Mouse (Mus musculus): Measurements from ENCODE around the gene Pdcd2l. TPM values are rescaled to one million over a fixed set of nuclear protein-coding genes. Genes with fewer than 3 reads are reported as not detected.

Gene Pdcd2l
- polyA plus RNA-seq (2014; fragmentation: Nextera tagmentation; extraction: Ambion mirVana): 76.2 and 81.0 TPM in 2 replicates

DNA sequence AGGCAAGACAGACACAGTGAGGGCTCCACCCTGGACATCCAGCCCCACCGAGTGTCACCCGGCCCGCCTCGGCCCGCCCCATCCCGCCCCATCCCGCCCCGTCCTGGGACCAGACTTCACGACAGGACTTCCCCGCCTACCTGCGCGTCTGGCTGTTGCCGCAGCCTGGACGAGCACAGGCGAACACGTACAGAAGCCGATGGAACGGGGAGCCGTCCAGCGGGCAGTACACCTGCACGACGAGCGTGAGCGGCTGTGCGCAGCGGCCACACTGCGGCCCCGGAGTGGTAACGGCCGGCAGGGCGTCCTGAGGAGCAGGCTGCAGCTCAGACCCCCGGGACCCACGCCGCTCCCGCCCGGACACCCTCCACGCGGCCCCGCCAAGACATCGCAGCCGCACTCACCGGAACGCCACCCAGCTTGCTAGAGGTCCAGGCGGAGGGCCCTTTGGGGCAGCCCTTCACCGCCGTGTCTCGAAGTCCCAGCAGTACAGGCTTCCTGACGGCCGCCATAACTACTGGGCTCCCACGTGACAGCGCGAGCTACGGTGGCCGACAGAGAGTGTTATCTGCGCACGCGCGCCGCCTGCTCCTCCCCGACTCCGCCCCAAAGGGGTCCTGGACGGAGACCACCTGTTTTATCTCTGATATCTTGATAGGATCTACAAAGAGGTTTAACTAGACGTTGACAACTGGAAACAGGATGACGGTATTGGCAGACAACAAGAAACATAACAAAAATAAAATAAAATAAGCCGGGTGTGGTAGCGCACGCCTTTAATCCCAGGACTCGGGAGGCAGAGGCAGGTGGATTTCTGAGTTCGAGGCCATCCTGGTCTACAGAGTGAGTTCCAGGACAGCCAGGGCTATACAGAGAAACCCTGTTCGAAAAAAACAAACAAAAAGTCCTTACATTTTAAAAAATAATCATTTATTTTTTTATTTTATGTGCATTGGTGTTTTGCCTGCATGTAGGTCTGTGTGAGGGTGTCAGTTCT, at the start of gene Pdcd2l:
Gene Pdcd2l, minus strand, starts transcription at position 530 of the 997 bp plus-strand sequence.
- Histone ChIP-seq H3K27ac (ENCODE audit: low read depth, low read length) (peak within 1 kb of the TSS; percentile 55; the same call in 1 of the 2 replicates), H3K4me3 (ENCODE audit: low read depth, low read length) (peak within 1 kb of the TSS; percentile 93), H3K27me3 (ENCODE audit: control insufficient read depth, insufficient read depth, low read length) (no peaks in the 10 kb centered on the region), H3K9me3 (ENCODE audit: control insufficient read depth, low read length) (no peaks in the 10 kb centered on the region), H3K36me3 (ENCODE audit: control insufficient read depth, insufficient read depth, low read length) (peaks cover 20% of the 10 kb centered on the region), H3K9ac (replicated peaks; ENCODE audit: low read depth, low read length) (peak within 1 kb of the TSS; percentile 88), H3K4me1 (ENCODE audit: control insufficient read depth, insufficient read depth, low read length) (peaks cover 6% of the 10 kb centered on the region; the same call in 1 of the 2 replicates), H3K4me2 (ENCODE audit: low read depth, low read length) (peak within 1 kb of the TSS; percentile 78)
- ATAC-seq (ENCODE audit: low read depth): peak; percentile 95
- WGBS: 4% methylated on average over 69 of the region's 70 CpGs

DNA sequence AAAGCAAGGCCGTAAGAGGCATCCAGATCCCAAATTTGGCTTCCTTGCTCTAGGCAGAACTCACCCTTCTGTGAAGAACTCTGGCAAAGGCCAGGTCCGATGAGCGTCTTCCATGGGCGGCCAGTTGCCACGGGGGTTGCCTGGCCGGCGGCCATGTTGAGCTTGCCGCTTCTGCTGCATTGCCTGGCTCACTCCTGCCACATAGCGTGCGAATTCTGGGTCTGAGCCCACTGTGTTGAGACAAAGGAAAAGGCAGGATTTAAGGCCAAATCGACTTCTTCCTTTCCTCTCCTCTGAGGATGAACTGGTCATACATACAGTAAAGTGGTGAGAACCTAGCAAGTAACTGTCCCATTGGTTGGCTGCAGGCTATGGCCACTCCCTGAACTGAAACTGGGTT, 45.7 kb upstream of the Pdcd2l start:
- no peaks in the 10 kb centered on the region for H3K27me3 ChIP-seq (ENCODE audit: control insufficient read depth, insufficient read depth, low read length)
- no peaks in the 10 kb centered on the region for H3K4me1 ChIP-seq (ENCODE audit: control insufficient read depth, insufficient read depth, low read length)
- H3K4me2 ChIP-seq (ENCODE audit: low read depth, low read length): no peak overlapping the region
- 94% methylated on average over 11 of the region's 11 CpGs for WGBS
- no peak overlapping the region for H3K4me3 ChIP-seq (ENCODE audit: low read depth, low read length)
- H3K36me3 ChIP-seq (ENCODE audit: control insufficient read depth, insufficient read depth, low read length): peaks cover 39% of the 10 kb centered on the region
- H3K27ac ChIP-seq (ENCODE audit: low read depth, low read length): no peak overlapping the region
- no peak overlapping the region for H3K9ac ChIP-seq (replicated peaks; ENCODE audit: low read depth, low read length)
- ATAC-seq (ENCODE audit: low read depth): no peak
- H3K9me3 ChIP-seq (ENCODE audit: control insufficient read depth, low read length): no peaks in the 10 kb centered on the region

DNA sequence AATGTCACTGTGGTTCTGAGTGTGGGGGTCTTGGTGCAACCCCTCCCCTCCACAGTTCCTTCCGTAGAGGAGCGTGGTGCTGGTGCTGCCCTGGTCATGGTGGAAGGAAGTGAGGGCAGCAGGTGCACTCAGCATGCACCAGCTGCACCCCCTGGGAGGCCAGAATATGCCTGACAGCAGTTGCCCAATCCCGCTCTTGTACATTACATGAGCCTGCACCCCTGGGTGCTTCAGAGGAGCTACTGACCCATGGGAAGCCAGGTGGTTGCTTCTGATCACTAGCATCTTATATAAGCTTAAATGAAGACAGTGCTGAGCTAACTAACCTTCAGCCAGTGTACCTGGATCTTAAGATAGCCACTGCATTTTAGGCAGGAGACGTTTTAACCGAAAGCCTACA, 41.6 kb upstream of the Pdcd2l start:
- no peak overlapping the region for H3K27ac ChIP-seq (ENCODE audit: low read depth, low read length)
- no peak overlapping the region for H3K4me2 ChIP-seq (ENCODE audit: low read depth, low read length)
- WGBS: 76% methylated on average over 5 of the region's 5 CpGs
- peaks cover 29% of the 10 kb centered on the region for H3K36me3 ChIP-seq (ENCODE audit: control insufficient read depth, insufficient read depth, low read length)
- no peak overlapping the region for H3K9ac ChIP-seq (replicated peaks; ENCODE audit: low read depth, low read length)
- no peaks in the 10 kb centered on the region for H3K27me3 ChIP-seq (ENCODE audit: control insufficient read depth, insufficient read depth, low read length)
- H3K9me3 ChIP-seq (ENCODE audit: control insufficient read depth, low read length): no peaks in the 10 kb centered on the region
- H3K4me3 ChIP-seq (ENCODE audit: low read depth, low read length): no peak overlapping the region
- peaks cover 4% of the 10 kb centered on the region; the same call in 1 of the 2 replicates for H3K4me1 ChIP-seq (ENCODE audit: control insufficient read depth, insufficient read depth, low read length)
- ATAC-seq (ENCODE audit: low read depth): no peak

DNA sequence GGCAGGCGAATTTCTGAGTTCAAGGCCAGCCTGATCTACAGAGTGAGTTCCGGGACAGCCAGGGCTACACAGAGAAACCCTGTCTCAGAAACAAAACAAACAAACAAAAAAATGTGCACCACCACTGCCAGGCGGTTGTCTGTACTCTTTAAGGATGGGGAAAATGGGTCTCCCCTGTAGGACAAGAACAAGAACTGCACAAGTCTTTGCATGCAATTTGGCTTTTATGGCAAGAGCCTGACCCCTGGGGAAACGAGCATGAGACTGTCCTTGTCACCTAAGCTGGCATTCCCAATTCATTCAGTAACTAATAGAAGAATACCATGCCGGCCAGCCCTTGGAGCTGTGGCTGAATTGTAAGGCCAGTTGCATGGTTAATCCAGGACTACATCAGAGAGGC, 39.1 kb upstream of the Pdcd2l start:
- ATAC-seq (ENCODE audit: low read depth): no peak
- 78% methylated on average over 5 of the region's 5 CpGs for WGBS
- H3K27ac ChIP-seq (ENCODE audit: low read depth, low read length): no peak overlapping the region
- H3K4me3 ChIP-seq (ENCODE audit: low read depth, low read length): no peak overlapping the region
- no peaks in the 10 kb centered on the region for H3K27me3 ChIP-seq (ENCODE audit: control insufficient read depth, insufficient read depth, low read length)
- peaks cover 4% of the 10 kb centered on the region; the same call in 1 of the 2 replicates for H3K4me1 ChIP-seq (ENCODE audit: control insufficient read depth, insufficient read depth, low read length)
- no peak overlapping the region for H3K9ac ChIP-seq (replicated peaks; ENCODE audit: low read depth, low read length)
- H3K9me3 ChIP-seq (ENCODE audit: control insufficient read depth, low read length): no peaks in the 10 kb centered on the region
- H3K36me3 ChIP-seq (ENCODE audit: control insufficient read depth, insufficient read depth, low read length): peaks cover 21% of the 10 kb centered on the region
- H3K4me2 ChIP-seq (ENCODE audit: low read depth, low read length): no peak overlapping the region

DNA sequence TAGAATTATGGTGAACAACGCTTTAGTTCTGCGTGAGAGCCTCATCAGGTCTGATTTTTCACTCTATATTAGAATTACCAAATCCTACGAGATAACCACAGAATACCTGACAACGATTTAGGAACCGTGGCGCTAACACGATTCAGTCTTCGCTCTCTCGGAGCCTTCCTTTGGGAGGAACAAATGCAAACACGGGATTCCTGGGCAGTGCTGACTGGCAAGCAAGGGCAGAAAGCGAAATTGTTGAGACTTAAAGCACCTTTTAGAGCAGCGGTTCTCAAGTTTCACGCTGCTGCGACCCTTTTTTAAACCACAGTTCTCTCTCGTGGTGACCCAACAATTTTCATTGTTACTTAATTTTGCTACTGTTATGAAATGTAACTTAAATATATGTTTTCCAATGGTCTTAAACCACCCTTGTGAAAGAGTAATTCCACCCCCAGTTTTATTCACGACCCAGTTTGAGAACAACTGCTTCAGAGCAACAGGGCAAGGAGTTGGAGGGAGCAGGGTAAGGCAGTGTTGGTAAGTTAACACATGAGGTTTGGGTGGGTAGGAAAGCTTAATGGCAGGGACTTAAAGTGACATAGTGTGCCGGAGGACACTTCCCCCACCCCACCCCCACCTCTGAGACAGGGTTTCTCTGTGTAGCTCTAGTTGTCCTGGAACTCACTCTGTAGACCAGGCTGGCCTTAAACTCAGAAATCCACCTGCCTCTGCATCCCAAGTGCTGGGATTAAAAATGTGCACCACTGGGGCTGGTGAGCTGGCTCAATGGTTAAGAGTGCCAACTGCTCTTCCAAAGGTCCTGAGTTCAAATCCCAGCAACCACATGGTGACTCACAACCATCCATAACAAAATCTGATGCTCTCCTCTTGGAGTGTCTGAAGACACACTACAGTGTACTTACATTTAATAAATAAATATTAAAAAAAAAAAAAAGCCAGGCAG, 38.4 kb upstream of the Pdcd2l start:
- Histone ChIP-seq H3K36me3 (ENCODE audit: control insufficient read depth, insufficient read depth, low read length) (peaks cover 20% of the 10 kb centered on the region), H3K9ac (replicated peaks; ENCODE audit: low read depth, low read length) (peak overlapping the region; percentile 43), H3K9me3 (ENCODE audit: control insufficient read depth, low read length) (no peaks in the 10 kb centered on the region), H3K4me3 (ENCODE audit: low read depth, low read length) (peak overlapping the region; percentile 34), H3K27me3 (ENCODE audit: control insufficient read depth, insufficient read depth, low read length) (no peaks in the 10 kb centered on the region), H3K4me2 (ENCODE audit: low read depth, low read length) (peak overlapping the region; percentile 57), H3K4me1 (ENCODE audit: control insufficient read depth, insufficient read depth, low read length) (peaks cover 4% of the 10 kb centered on the region; the same call in 1 of the 2 replicates), H3K27ac (ENCODE audit: low read depth, low read length) (peak overlapping the region; percentile 88)
- peak; percentile 6 for ATAC-seq (ENCODE audit: low read depth)
- WGBS: under 1% methylated on average over 17 of the region's 17 CpGs

DNA sequence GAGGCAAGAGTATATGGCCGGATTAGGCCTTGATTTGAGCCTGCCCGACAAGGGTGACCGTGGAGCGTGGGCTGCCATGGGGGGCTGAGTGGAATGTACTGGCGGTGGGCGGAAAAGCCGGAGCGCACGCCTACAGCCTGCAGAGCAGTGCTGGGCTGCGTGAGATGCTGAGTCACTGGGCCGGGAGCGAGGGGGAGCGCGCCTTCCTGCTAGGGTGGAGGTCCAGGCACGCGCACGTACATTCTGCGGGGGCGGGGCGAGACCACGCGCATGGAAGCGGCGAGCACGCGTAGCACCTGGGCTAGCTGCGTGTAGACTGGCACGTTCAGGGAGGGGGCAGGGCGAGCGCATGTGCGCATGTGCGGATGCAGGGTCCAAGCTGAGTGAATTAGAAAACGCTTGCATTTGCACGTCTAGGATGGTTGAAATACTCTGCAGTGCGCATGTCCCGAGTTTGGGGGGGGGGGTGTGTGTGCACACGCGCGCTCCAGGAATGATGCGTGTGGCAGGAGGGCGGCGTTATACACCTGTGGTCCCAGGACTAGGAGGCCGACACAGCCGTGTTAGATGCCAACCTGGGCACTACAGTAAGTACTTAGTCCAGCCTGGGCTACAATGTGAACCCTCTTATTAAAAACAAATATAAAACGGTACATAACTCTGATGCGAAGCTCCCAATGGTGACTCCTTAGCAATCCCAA, 37.6 kb upstream of the Pdcd2l start:
- H3K27ac ChIP-seq (ENCODE audit: low read depth, low read length): peak overlapping the region; percentile 88
- H3K27me3 ChIP-seq (ENCODE audit: control insufficient read depth, insufficient read depth, low read length): no peaks in the 10 kb centered on the region
- H3K4me2 ChIP-seq (ENCODE audit: low read depth, low read length): peak overlapping the region; percentile 57
- WGBS: under 1% methylated on average over 46 of the region's 46 CpGs
- H3K4me3 ChIP-seq (ENCODE audit: low read depth, low read length): peak overlapping the region; percentile 34
- H3K36me3 ChIP-seq (ENCODE audit: control insufficient read depth, insufficient read depth, low read length): peaks cover 14% of the 10 kb centered on the region
- peak; percentile 96 for ATAC-seq (ENCODE audit: low read depth)
- peak overlapping the region; percentile 43 for H3K9ac ChIP-seq (replicated peaks; ENCODE audit: low read depth, low read length)
- H3K9me3 ChIP-seq (ENCODE audit: control insufficient read depth, low read length): no peaks in the 10 kb centered on the region
- peaks cover 8% of the 10 kb centered on the region for H3K4me1 ChIP-seq (ENCODE audit: control insufficient read depth, insufficient read depth, low read length)

DNA sequence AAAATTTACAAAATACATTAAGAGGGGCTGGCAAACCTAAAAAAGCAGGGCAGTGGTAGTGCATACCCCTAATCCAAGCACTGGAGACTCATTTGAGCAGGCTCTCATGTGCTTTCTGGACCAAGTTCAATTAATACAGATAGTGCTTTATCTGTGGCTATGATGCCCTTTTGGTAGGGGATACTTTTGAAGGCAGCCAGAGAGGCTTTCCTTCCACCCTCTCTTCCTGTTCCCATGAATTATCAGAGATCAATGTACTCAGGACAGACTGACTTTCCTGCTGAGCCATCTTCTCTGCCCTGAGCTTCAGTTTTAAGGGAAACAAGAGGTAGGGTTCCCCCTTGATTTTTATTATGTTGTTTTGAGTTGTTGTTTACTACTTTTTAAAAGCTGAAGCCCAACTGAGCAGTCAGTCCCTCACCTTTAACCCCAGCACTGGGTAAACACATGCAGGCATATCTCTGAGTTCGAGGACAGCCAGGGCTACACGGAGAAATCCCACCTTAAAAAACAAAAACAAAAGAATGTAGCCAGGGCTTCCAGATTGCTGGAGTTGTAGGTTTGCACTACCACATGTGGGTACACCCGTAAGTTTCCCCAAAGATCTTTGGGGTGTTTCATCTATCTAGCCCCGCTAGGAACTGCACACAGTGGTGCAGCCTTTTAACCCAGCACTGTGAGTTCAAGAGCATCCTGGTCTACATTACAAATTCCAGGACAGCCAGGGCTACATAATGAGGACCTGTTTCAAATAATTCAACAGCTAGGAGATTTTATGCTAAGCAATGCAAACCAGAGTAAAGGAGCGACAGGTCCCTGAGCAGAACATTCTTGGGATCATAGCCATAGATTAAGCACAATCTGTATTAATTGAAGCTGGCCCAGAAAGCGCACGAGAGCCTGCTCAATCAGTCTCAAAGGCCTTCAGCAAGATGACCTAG, 36.6 kb upstream of the Pdcd2l start:
- 45% methylated on average over 7 of the region's 7 CpGs for WGBS
- H3K4me1 ChIP-seq (ENCODE audit: control insufficient read depth, insufficient read depth, low read length): peaks cover 14% of the 10 kb centered on the region

More for the DNA sequence above, 36.6 kb upstream of the Pdcd2l start:
- Histone ChIP-seq H3K27me3 (ENCODE audit: control insufficient read depth, insufficient read depth, low read length) (no peaks in the 10 kb centered on the region), H3K4me3 (ENCODE audit: low read depth, low read length) (peak overlapping the region; percentile 34; the same call in 1 of the 2 replicates), H3K9me3 (ENCODE audit: control insufficient read depth, low read length) (no peaks in the 10 kb centered on the region), H3K9ac (replicated peaks; ENCODE audit: low read depth, low read length) (no peak overlapping the region; the same call in 1 of the 2 replicates), H3K36me3 (ENCODE audit: control insufficient read depth, insufficient read depth, low read length) (peaks cover 10% of the 10 kb centered on the region), H3K4me2 (ENCODE audit: low read depth, low read length) (peak overlapping the region; percentile 57), H3K27ac (ENCODE audit: low read depth, low read length) (peak overlapping the region; percentile 74)
- 0 out of 2 replicates have a peak, but pooled peaks have one; percentile 0 for ATAC-seq (ENCODE audit: low read depth)

Data from neural tube, embryonic 14.5 days (tissue).